Mouse (Mus musculus): Measurements from ENCODE around the gene Gm6020.

- no peak for TF ChIP-seq CTCF (IDR thresholded peaks at IDR 0.05; ENCODE audit: extremely low read depth, insufficient read length, insufficient replicate concordance, low read depth, low read length)
- peak; percentile 15; the same call in 1 of the 2 replicates for TF ChIP-seq POLR2A (IDR thresholded peaks at IDR 0.05; ENCODE audit: low read depth, low read length)
Measured at GRCm38 (mm10) chr19:61226928-61227854, 43.5 kb downstream of the Gm6020 start.
